Mouse (Mus musculus) liver, embryonic 11.5 days (tissue): ENCODE results near the gene Scnm1. TPM values are rescaled to one million over a fixed set of nuclear protein-coding genes. Genes with fewer than 3 reads are reported as not detected.
A peak's percentile ranks its signal among the peaks of the same experiment; 100 is the strongest.
"Not testable (repeated sequence)": the region's sequence is repeated elsewhere in the genome, so short reads cannot be mapped to it uniquely, and the experiment has no call there.

Source experiments
- ATAC-seq: fragments of 200-750 bp; cut with Nextera tagmentation; replicated peaks from 2 replicates; pipeline ENCODE4 v1.8.0; 2017; ENCODE audit warnings: moderate number of reproducible peaks, mild to moderate bottlenecking, moderate TSS enrichment, moderate library complexity; ENCODE audit not compliant: low FRiP score
- DNase-seq: peaks from one replicate; pipeline ENCODE4 v3.0.0-alpha.2; 2017; ENCODE audit warnings: low spot score
- H3K27ac ChIP-seq: fragments of 300-500 bp; sonication (generic); 2 replicates; pipeline ENCODE4 v1.5.1; 2014; ENCODE audit warnings: mild to moderate bottlenecking, low read depth, low read length, control low read depth
- H3K27me3 ChIP-seq: fragments of 300-500 bp; sonication (generic); replicated peaks from 2 replicates; pipeline ENCODE4 v1.6.1; 2014; ENCODE audit warnings: low read length, mixed read lengths; ENCODE audit not compliant: control insufficient read depth, insufficient read depth
- H3K36me3 ChIP-seq: fragments of 300-500 bp; sonication (generic); 2 replicates; pipeline ENCODE4 v1.6.1; 2014; ENCODE audit warnings: mild to moderate bottlenecking, low read length, moderate library complexity, mixed read lengths; ENCODE audit not compliant: control insufficient read depth, insufficient read depth
- H3K4me1 ChIP-seq: fragments of 300-500 bp; sonication (generic); replicated peaks from 2 replicates; pipeline ENCODE4 v1.6.1; 2014; ENCODE audit warnings: low read length, mixed read lengths; ENCODE audit not compliant: control insufficient read depth, insufficient read depth
- H3K4me2 ChIP-seq: fragments of 300-500 bp; sonication (generic); 2 replicates; pipeline ENCODE4 v1.6.1; 2014; ENCODE audit warnings: mild to moderate bottlenecking, control low read depth, moderate library complexity
- H3K4me3 ChIP-seq: fragments of 300-500 bp; sonication (generic); 2 replicates; pipeline ENCODE4 v1.5.1; 2014; ENCODE audit warnings: low read depth, low read length, control low read depth
- H3K9ac ChIP-seq: fragments of 300-500 bp; sonication (generic); 2 replicates; pipeline ENCODE4 v1.6.1; 2014; ENCODE audit warnings: low read depth, low read length, control low read depth
- H3K9me3 ChIP-seq: fragments of 300-500 bp; sonication (generic); 2 replicates; pipeline ENCODE4 v1.6.1; 2016; ENCODE audit warnings: low read length, inconsistent platforms, mixed read lengths; ENCODE audit not compliant: control insufficient read depth
- WGBS: fragments of 180-500 bp; shearing (Covaris S2); extraction: QIAGEN DNeasy Blood & Tissue Kit; methylation state at CpG from one replicate; pipeline ENCODE4 v1.1.7; 2014; 5-methylcytosine and 5-hydroxymethylcytosine counted together
- polyA plus RNA-seq: library from polyadenylated mRNA; unstranded; fragments of >200 nt; fragmentation: Nextera tagmentation; extraction: Ambion mirVana; gene quantifications from 2 replicates; pipeline ENCODE4 v1.2.1, GENCODE M21; 2014

The Scnm1 gene
- polyA plus RNA-seq, 1 experiment from 2014 or later: 58.5 TPM

DNA sequence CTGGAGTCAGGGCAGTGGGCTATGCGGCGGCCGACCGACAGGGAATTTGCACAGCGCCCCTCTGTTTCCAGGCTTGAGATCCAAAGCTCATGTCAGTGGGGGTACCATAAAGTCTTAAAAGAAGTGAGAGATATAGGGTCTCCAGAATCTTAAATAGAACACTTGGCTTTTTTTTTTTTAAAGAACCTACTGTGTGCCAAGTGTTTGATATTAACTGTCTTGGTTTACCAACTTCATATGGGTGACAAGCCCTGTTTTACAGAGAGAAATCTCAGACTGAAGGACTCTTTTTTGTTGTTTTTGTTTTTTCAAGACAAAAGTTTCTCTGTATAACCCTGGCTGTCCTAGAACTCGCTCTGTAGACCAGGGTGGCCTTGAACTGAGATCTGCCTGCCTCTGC is 7.0 kb upstream of the Scnm1 start:
- Histone ChIP-seq H3K4me1 (peaks cover 11% of the 10 kb centered on the region), H3K9ac (no peak overlapping the region), H3K4me3 (no peak overlapping the region), H3K4me2 (peak overlapping the region; percentile 6; the same call in 1 of the 2 replicates), H3K27ac (no peak overlapping the region), H3K36me3 (no peaks in the 10 kb centered on the region), H3K9me3 (no peaks in the 10 kb centered on the region), H3K27me3 (no peaks in the 10 kb centered on the region)
- DNase-seq (no peak), ATAC-seq (no peak)
- 89% methylated on average over 6 of the region's 6 CpGs for WGBS

DNA sequence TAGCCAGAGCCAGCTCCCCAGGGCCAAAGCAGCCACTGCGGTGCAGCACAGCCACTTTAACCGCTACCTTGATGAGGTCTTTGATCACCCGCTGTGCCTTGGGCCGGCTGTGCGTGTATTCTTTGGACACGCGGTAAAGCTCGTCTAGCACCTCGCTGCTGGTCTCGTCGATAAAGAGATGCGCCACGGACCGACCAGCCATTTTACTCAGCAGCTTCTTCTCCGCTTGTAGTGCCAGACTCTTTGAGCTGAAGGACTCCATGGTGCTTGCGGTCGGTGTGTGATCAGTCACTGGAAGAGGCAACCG is 6.4 kb upstream of the Scnm1 start:
- Histone ChIP-seq H3K4me2 (peak overlapping the region; percentile 9; the same call in 1 of the 2 replicates), H3K9ac (no peak overlapping the region), H3K4me3 (no peak overlapping the region), H3K4me1 (peaks cover 16% of the 10 kb centered on the region), H3K27me3 (no peaks in the 10 kb centered on the region), H3K27ac (no peak overlapping the region), H3K36me3 (no peaks in the 10 kb centered on the region), H3K9me3 (no peaks in the 10 kb centered on the region)
- no peak for ATAC-seq
- WGBS: 53% methylated on average over 18 of the region's 18 CpGs
- no peak for DNase-seq

DNA sequence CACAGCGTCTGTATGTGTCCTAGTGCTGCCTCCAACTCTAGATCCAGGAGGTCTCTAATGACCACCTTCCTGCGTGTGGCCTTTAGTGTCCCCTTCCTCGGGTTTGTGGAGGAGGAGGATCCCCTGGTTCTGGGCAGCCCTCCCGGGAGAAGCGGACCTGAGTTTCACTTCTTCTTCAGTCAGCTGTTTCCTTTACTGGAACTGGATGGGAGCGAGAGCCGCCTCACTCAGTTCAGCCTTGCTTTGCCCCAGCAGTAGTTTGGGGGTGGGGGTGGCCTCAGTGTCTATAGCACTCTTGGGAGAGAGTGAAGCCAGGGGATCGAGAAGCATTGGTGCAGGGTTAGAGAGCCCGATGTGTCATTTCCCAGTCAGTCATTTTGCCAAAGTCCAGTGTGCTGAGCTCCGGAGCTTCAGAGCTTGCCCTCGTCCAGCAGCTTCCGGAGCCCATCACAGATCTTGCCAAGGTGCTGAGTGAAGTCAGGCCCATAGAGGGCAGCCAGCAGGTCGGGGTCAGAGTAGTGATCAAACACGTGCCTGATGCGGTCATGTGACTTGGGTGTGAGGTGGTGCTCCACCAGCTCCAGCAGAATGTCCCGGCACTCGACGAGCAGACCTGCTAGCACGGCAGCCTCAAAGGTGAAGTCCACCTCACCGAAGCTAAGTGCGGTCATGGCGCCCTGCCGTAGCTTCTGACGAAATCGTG is 5.9 kb upstream of the Scnm1 start:
- WGBS: 52% methylated on average over 25 of the region's 25 CpGs
- no peak for ATAC-seq

DNA sequence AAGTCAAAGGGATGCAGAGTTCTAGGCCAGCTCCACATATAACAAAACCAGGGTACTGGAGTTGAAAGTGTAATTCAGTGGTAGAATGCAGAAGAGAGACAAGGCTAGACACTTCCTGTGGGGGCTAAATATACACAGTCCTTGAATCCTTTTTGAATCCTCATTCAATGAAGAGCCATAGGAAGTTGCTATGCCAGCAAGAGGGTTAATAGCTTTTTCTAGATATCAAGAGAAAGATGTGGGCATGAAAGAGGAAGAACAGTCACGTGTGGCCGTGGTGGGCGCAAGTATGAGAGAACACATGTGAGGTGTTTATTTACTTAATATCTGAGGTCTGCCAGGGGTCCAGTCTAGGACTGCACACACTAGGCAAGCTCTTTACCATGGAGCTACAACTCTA is 2.5 kb upstream of the Scnm1 start:
- DNase-seq (no peak), ATAC-seq (no peak)
- H3K9me3 ChIP-seq: no peaks in the 10 kb centered on the region
- WGBS: 74% methylated on average over 3 of the region's 3 CpGs
- H3K36me3 ChIP-seq: no peaks in the 10 kb centered on the region; the same call in 1 of the 2 replicates
- peak overlapping the region; percentile 71; the same call in 1 of the 2 replicates for H3K4me2 ChIP-seq
- H3K9ac ChIP-seq: no peak overlapping the region
- H3K4me1 ChIP-seq: peaks cover 18% of the 10 kb centered on the region
- no peaks in the 10 kb centered on the region for H3K27me3 ChIP-seq
- H3K4me3 ChIP-seq: no peak overlapping the region
- no peak overlapping the region for H3K27ac ChIP-seq

More for the DNA sequence above, 5.9 kb upstream of the Scnm1 start:
- H3K4me2 ChIP-seq: peak overlapping the region; percentile 9
- DNase-seq: no peak
- H3K9ac ChIP-seq: no peak overlapping the region
- H3K27ac ChIP-seq: no peak overlapping the region
- H3K27me3 ChIP-seq: no peaks in the 10 kb centered on the region
- H3K9me3 ChIP-seq: no peaks in the 10 kb centered on the region
- no peaks in the 10 kb centered on the region for H3K36me3 ChIP-seq
- H3K4me3 ChIP-seq: no peak overlapping the region
- peaks cover 20% of the 10 kb centered on the region for H3K4me1 ChIP-seq

DNA sequence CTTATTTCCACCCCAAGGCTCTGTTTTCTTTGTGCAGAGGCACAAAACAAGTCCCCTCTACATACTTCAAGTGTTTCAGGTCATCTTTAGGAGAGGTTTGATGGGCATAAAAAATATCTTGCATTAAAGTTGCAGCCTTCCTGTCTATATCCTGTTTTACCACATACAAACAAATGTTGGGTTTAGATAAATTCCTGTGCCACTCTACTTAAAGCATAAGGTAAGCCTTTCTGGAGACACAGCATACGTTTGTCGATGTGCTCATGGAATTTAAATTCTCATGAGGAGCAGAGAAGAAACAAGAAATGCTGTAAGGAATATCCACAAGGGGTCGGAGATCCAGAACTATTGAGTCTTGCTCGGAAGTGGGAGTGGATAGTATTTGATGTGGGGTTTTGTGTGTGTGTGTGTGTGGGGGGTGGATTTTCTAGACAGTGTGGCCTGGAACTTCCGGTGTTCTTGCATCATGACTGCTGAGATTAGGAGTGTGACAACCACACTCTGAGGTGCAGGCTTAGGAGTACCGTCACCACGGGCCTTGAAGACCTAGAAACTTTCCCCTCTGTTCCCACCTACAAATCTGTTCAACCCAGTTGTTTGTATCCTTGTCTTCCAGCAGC is 1.7 kb upstream of the Scnm1 start:
- H3K36me3 ChIP-seq: no peaks in the 10 kb centered on the region; the same call in 1 of the 2 replicates
- WGBS: 56% methylated on average over 7 of the region's 7 CpGs
- H3K4me3 ChIP-seq: peak overlapping the region; percentile 44
- peaks cover 18% of the 10 kb centered on the region for H3K4me1 ChIP-seq
- H3K27ac ChIP-seq: peak overlapping the region; percentile 38
- H3K27me3 ChIP-seq: no peaks in the 10 kb centered on the region
- DNase-seq (no peak), ATAC-seq (no peak)
- H3K9ac ChIP-seq: peak overlapping the region; percentile 17; the same call in 1 of the 2 replicates
- H3K9me3 ChIP-seq: no peaks in the 10 kb centered on the region
- peak overlapping the region; percentile 71 for H3K4me2 ChIP-seq

DNA sequence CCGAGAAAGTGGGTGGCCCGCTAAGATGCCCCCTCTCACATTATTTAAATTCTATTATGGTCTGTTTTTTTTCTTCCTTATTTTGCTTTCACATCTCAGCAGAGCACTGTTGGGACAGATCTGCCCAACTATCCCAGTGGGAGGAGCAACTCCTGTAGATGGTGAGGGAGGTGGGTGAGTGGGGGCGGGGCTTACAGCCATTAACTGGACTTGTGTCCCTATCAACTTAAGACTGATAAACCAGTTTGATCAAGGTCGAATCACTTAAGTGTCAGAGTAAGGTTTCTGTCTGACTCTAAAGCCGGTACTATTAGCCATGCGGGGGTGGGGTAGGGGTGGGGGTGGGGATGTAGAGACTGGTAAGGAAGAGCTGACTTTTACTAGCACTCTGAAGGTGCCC is 1.2 kb upstream of the Scnm1 start:
- Histone ChIP-seq H3K9me3 (no peaks in the 10 kb centered on the region), H3K4me2 (peak overlapping the region; percentile 71), H3K27ac (peak overlapping the region; percentile 38), H3K36me3 (no peaks in the 10 kb centered on the region; the same call in 1 of the 2 replicates), H3K27me3 (no peaks in the 10 kb centered on the region), H3K4me1 (peaks cover 18% of the 10 kb centered on the region), H3K4me3 (peak overlapping the region; percentile 44), H3K9ac (peak overlapping the region; percentile 17; the same call in 1 of the 2 replicates)
- ATAC-seq (0 out of 2 replicates have a peak, but pooled peaks have one; percentile 26), DNase-seq (no peak)
- 10% methylated on average over 6 of the region's 6 CpGs for WGBS

DNA sequence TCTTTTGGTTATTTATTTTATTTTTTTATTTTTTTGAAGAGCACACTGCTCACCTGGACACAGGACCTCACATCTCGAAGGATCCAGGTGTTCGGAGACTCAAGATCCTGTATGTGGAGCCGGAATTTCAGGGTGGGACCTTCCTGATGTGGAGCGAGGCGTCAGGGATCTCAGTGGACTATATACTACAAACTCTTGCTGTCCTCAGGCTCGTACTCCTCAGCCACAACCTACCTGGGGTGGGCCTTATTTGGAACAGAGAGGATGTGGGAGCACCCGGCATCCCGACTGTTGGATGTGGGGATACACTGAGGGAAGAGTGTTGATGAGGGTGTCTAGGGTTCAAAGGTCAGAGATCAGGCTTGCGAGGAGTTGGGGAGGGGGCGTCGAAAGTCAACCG is 322 bp upstream of the Scnm1 start:
- no CpG with 5 or more reads among the region's 12 CpGs for WGBS
- Histone ChIP-seq H3K4me3 (peak overlapping the region; percentile 72), H3K4me1 (peaks cover 15% of the 10 kb centered on the region)
- H3K9me3 ChIP-seq, DNase-seq, H3K36me3 ChIP-seq, H3K9ac ChIP-seq, H3K27me3 ChIP-seq, H3K4me2 ChIP-seq, H3K27ac ChIP-seq: not testable (repeated sequence)
- ATAC-seq: peak; percentile 46

DNA sequence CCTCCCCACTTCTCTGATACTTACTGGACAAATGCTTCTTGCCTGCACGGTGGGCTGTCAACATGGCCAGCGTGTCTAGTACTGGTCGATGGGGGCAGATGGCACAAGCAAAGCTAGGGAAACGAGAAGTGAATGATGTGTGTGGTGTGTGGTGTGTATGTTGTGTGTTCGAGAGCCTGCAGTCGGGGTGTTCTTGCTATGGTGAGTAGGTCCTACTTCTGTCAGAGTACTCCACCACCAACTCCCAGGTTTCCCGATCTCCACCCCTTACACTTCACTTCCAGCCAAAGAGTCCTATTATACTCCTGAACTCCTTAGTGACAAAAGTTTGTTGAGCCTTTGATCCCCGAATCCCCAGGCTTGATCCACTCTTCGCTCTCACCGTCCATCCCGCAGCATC is 635 bp downstream of the Scnm1 start:
- H3K4me2 ChIP-seq: peak overlapping the region; percentile 78
- ATAC-seq: 0 out of 2 replicates have a peak, but pooled peaks have one; percentile 0
- WGBS: 51% methylated on average over 11 of the region's 11 CpGs

More for the DNA sequence above, 635 bp downstream of the Scnm1 start:
- H3K27me3 ChIP-seq: no peaks in the 10 kb centered on the region
- H3K27ac ChIP-seq: peak overlapping the region; percentile 36; the same call in 1 of the 2 replicates
- H3K36me3 ChIP-seq: no peaks in the 10 kb centered on the region; the same call in 1 of the 2 replicates
- peak overlapping the region; percentile 78 for H3K9ac ChIP-seq
- H3K4me1 ChIP-seq: peaks cover 15% of the 10 kb centered on the region
- no peak for DNase-seq
- H3K4me3 ChIP-seq: peak overlapping the region; percentile 72
- H3K9me3 ChIP-seq: no peaks in the 10 kb centered on the region
